Mouse (Mus musculus): ENCODE data around the gene Lrit3.

GRCm38 (mm10) chr3:129823293-129823692, 19.5 kb upstream of the Lrit3 start:
- TF ChIP-seq POLR2A (IDR thresholded peaks at IDR 0.05; ENCODE audit: low read depth, low read length) (no peak), CTCF (IDR thresholded peaks at IDR 0.05; ENCODE audit: extremely low read depth, insufficient read length, insufficient replicate concordance, low read depth, low read length) (no peak)

Data from small intestine, adult 2 months (tissue).